In the genomic region with DNA sequence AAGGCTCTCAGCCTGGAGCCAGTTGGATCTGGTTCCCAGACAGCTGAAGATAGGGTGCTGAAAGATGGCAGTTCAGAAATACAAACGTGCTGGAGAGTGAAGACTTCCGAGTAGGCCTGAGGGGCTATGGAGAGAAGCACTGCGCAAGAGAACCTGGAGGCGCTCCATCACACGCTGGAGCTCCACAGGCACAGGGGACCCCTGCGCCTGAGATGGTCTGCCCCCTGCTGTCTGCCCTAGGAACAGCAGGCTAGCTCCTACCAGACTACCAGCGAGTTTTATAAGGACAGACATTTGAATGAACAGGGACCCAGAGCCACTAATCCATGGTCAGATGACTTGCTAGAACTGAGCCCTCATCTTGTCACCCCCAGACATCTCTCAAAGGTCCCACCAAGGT, we compare ENCODE assay signal across 9 mouse cellular contexts. TPM values are rescaled to one million over a fixed set of nuclear protein-coding genes. Genes with fewer than 3 reads are reported as not detected.
DNase-seq lines count a peak whose midpoint lies in the region; ATAC-seq lines count a peak whose summit lies in the region.
"Had no signal": no experiment of that assay in that cellular context is flagged by ENCODE, and none has a peak within 500 bp of the region (broad histone marks: within the 10 kb centered on the region; RNA-seq: fewer than 3 reads in every experiment).

No protein-coding gene starts in this region.

- H3K27ac ChIP-seq in heart, embryonic 15.5 days, result no peak overlapping the region
- no peak overlapping the region for H3K27ac ChIP-seq in liver, embryonic 12.5 days
- no peak overlapping the region for H3K27ac ChIP-seq in stomach, embryonic 14.5 days (ENCODE audit: low read length)
- H3K27ac ChIP-seq: embryonic facial prominence, embryonic 13.5 days had no signal

- no peaks in the 10 kb centered on the region for H3K9me3 ChIP-seq in heart, embryonic 15.5 days (replicated peaks)
- H3K9me3 ChIP-seq in liver, embryonic 12.5 days (replicated peaks), result no peaks in the 10 kb centered on the region
- H3K9me3 ChIP-seq in stomach, embryonic 14.5 days (ENCODE audit: control insufficient read depth, low read depth, low read length), result no peaks in the 10 kb centered on the region
- H3K9me3 ChIP-seq: embryonic facial prominence, embryonic 13.5 days had no signal

- peak; percentile 19; the same call in 1 of the 2 replicates for ATAC-seq in heart, embryonic 15.5 days (replicated peaks; ENCODE audit: insufficient number of reproducible peaks, insufficient read depth, low FRiP score, low read depth)
- ATAC-seq in liver, embryonic 12.5 days, result peak; percentile 56
- peak; percentile 68; the same call in 1 of the 2 replicates for ATAC-seq in stomach, embryonic 14.5 days (ENCODE audit: insufficient number of reproducible peaks, insufficient read depth, low FRiP score, low read depth)

- H3K36me3 ChIP-seq in heart, embryonic 15.5 days, result peaks cover 18% of the 10 kb centered on the region
- peaks cover 21% of the 10 kb centered on the region for H3K36me3 ChIP-seq in liver, embryonic 12.5 days
- H3K36me3 ChIP-seq in stomach, embryonic 14.5 days (ENCODE audit: control insufficient read depth, insufficient read depth, low read length), result peaks cover 16% of the 10 kb centered on the region

- no peak overlapping the region for H3K4me3 ChIP-seq in heart, embryonic 15.5 days
- H3K4me3 ChIP-seq in liver, embryonic 12.5 days, result no peak overlapping the region
- no peak overlapping the region for H3K4me3 ChIP-seq in stomach, embryonic 14.5 days (ENCODE audit: low read depth, low read length)
- H3K4me3 ChIP-seq: embryonic facial prominence, embryonic 13.5 days had no signal

- 2% methylated on average over 7 of the region's 7 CpGs for WGBS in heart, embryonic 15.5 days
- 5% methylated on average over 7 of the region's 7 CpGs for WGBS in liver, embryonic 12.5 days (ENCODE audit: insufficient replicate concordance)
- WGBS in stomach, embryonic 14.5 days, result 6% methylated on average over 7 of the region's 7 CpGs

- no peak overlapping the region for H3K4me2 ChIP-seq in heart, embryonic 15.5 days
- H3K4me2 ChIP-seq in liver, embryonic 12.5 days, result no peak overlapping the region
- no peak overlapping the region for H3K4me2 ChIP-seq in stomach, embryonic 14.5 days (replicated peaks; ENCODE audit: low read depth, low read length)
- H3K4me2 ChIP-seq: embryonic facial prominence, embryonic 13.5 days had no signal

- H3K27me3 ChIP-seq in heart, embryonic 15.5 days, result no peaks in the 10 kb centered on the region; the same call in 1 of the 2 replicates
- H3K27me3 ChIP-seq in liver, embryonic 12.5 days (replicated peaks), result peaks cover 13% of the 10 kb centered on the region
- no peaks in the 10 kb centered on the region for H3K27me3 ChIP-seq in stomach, embryonic 14.5 days (ENCODE audit: control insufficient read depth, insufficient read depth, low read length)

- H3K4me1 ChIP-seq in heart, embryonic 15.5 days (replicated peaks), result peaks cover 27% of the 10 kb centered on the region
- peaks cover 24% of the 10 kb centered on the region for H3K4me1 ChIP-seq in liver, embryonic 12.5 days
- 0 out of 2 replicates have a peak, but pooled peaks cover 2% of the 10 kb centered on the region for H3K4me1 ChIP-seq in stomach, embryonic 14.5 days (ENCODE audit: control insufficient read depth, insufficient read depth, low read length)

- peak; percentile 92 for DNase-seq in CD4-positive, CD25-positive, alpha-beta regulatory T cell, adult 2 months (ENCODE audit: low read depth, low spot score)
- peak; percentile 79 for DNase-seq in brain, adult 2 months (ENCODE audit: low read depth, low spot score)
- peak; percentile 44 for DNase-seq in fibroblast of lung, adult 2 months (ENCODE audit: low read depth)
- peak; percentile 93 for DNase-seq in kidney, postnatal 10 days
- peak; percentile 88 for DNase-seq in neural tube, embryonic 10.5 days (ENCODE audit: extremely low spot score, low spot score)

- no peak overlapping the region for H3K9ac ChIP-seq in heart, embryonic 15.5 days
- no peak overlapping the region for H3K9ac ChIP-seq in liver, embryonic 12.5 days
- no peak overlapping the region for H3K9ac ChIP-seq in stomach, embryonic 14.5 days (replicated peaks; ENCODE audit: low read depth, low read length)
- H3K9ac ChIP-seq: embryonic facial prominence, embryonic 13.5 days had no signal

RNA-seq across cellular contexts. Expression of a gene that starts 35.0 kb away (rescaled TPM):
- polyA plus RNA-seq in heart, embryonic 15.5 days (2015; fragmentation: Nextera tagmentation; extraction: Ambion mirVana), result 0.15 and 0.42 TPM in 2 replicates
- 0.19 and 0.39 TPM in 2 replicates for polyA plus RNA-seq in liver, embryonic 12.5 days (2016; fragmentation: Nextera tagmentation; extraction: Ambion mirVana)
- 0.52 and 0.88 TPM in 2 replicates for polyA plus RNA-seq in stomach, embryonic 14.5 days (2014; fragmentation: Nextera tagmentation; extraction: Ambion mirVana)
